Mouse (Mus musculus): ENCODE measurements at regions not wholly inside any gene's neighbourhood (a gene's known extent, or its start where the extent isn't known, plus 50 kb on each side); places are given as distances from the start of the nearest gene placed in this dataset.
"Not testable (repeated sequence)": the region's sequence is repeated elsewhere in the genome, so short reads cannot be mapped to it uniquely, and the experiment has no call there.

DNA sequence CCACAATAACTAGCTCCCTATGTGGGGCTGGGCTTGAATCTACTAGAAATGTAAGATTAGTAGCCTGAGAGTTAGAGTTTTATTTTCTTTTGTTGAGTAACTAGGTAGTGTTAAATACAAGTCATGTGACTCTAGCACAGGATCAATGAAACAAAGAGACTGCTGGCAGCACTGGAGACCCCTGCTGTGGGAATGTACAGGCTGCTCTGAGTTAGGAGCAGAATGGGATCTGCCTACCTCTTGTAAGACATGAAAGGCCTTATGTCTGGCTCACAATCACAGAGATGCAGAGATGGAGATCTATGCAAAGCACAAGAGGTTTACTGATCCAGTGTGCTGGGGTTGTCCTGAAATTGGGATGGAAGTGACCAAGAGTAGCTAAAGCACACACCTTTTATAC lies 193.9 kb upstream of the Kcnmb2 start:
- DNase-seq (ENCODE audit: low spot score): not testable (repeated sequence)

DNA sequence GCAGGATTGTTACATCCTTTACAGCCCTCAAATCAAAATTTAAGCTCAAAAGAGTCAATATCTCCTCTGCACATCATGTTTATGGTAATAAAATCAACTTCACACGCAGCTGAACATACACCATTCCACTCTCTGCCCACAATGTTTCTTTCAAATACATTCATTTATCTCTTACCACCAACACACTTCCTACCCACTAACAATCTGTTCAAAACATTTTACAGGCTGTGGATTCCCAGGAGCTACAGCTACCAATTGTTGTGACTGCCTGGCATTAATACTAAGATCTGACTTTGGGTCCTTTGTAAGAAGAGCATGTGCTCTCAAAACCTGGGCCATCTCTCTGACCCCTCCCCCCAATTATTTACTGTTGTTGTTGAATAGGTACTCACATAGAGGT lies 161.0 kb upstream of the Kcnmb2 start:
- DNase-seq (ENCODE audit: low spot score): no peak

GRCm38 (mm10) chr3:31755881-31756280 lies 146.4 kb upstream of the Kcnmb2 start:
- no peak for DNase-seq (ENCODE audit: low spot score)

DNA sequence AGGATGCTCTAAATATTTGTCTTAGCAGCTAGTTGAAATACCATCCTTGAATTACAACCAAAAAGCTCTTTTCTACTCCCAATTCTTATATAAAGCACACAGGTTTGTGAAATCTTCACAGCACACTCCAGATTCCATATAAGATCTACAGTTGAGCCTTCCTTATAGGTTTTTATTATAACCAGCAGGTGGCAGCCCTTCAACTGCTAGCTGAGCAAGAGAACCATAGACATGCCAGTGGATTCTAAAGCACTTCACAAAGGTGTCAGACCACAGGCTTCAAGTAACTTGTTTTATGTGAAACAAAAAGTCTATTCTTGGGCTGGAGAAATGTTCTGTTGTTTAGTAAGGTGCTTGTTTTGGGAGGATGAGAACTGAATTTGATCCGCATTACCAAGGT lies 133.1 kb upstream of the Kcnmb2 start:
- DNase-seq (ENCODE audit: low spot score): no peak

DNA sequence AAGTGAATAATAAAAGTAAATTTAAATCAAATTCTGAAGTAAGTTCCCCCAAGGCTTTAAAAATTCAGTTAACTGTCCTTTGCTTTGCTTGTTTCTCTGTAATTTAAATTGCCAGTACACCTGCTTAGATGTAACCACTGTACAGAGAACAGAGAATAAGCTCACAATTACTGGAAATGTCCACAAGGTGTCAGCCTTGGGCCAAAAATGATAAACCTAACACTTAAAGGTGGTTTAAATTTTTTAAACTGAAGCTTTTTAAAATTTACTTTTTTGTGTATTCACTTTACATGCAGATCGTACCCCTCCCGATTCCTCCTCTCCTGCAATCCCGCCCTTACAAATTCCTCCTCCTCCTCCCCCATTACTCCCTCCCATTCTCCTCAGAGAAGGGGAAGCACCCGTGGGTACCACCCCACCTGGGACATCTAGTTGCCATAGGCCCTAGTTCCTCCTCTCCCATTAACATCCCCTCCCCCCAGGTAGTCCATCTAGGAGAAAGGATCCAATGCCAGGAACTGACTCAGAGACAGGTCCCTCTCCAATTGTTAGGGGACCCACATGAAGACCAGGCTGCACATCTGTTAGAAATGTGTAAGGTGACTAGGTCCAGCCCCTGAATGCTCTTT lies 111.9 kb upstream of the Kcnmb2 start:
- peak; percentile 45 for DNase-seq (ENCODE audit: low spot score)

GRCm38 (mm10) chr3:31793466-31794040 lies 108.8 kb upstream of the Kcnmb2 start:
- no peak for DNase-seq (ENCODE audit: low spot score)

GRCm38 (mm10) chr3:31796621-31797020 lies 105.7 kb upstream of the Kcnmb2 start:
- DNase-seq (ENCODE audit: low spot score): no peak

DNA sequence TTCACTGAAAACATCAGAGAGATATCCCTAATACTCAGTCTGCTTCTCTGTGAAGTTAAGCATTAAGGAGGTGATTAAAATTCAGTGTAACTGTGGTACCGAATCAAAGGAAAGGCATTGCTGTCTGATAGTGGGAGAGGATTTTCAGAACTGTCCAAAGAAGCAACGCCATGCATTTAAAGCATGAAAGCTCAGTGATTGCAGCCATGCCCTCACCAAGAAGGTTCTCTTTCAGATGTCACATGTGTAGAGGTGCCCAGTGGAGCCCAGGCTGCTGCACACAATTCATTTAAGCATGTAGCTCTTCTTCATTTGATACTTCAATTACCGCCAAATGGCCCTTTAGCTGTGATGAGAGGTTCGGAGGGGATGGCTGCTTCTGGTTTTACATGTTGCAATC lies 103.1 kb upstream of the Kcnmb2 start:
- DNase-seq (ENCODE audit: low spot score): no peak

DNA sequence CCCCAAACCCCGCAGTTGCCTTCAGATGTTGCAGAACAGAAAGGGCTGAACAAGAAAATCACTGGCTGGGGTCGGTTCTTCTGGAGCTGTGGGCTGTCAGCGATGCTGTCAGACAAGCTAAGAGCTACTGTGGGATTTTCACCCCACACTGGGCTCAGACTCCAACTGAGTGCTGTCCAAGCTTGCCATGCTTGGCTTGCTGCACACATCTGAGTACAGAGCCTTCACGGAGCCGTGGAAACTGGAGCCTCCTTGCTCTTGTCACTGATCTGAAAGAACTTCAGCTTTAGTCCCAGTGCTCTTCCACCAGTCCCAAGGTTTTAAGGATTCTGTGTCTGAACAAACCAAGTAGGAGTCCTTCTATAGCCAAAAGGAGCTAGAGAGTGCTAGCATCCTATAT lies 98.3 kb upstream of the Kcnmb2 start:
- no peak for DNase-seq (ENCODE audit: low spot score)

- DNase-seq (ENCODE audit: low spot score): no peak
Observed at GRCm38 (mm10) chr3:31807741-31808140, 94.6 kb upstream of the Kcnmb2 start.

- DNase-seq (ENCODE audit: low spot score): not testable (repeated sequence)
Observed at GRCm38 (mm10) chr3:31809131-31809530, 93.2 kb upstream of the Kcnmb2 start.

DNA sequence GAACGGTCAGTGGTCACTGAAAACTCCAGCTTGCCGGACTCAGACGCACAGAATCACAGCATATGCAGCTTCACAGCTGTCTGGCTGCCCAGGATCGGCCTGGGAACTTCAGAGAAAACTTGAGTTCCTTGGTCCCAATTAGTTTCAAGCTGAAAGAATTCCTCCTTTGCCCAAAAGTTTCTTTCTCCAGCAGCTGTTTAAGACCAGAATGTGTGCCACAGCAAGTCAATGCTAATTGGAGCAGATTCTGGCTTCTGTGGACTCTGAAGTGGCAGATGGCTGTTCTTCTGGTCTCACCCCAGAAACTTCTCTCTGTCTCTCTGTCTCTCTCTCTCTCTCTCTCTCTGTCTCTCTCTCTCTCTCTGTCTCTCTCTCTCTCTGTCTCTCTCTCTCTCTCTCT lies 91.1 kb upstream of the Kcnmb2 start:
- DNase-seq (ENCODE audit: low spot score): no peak

- DNase-seq (ENCODE audit: low spot score): no peak
Observed at GRCm38 (mm10) chr3:31831913-31832312, 70.4 kb upstream of the Kcnmb2 start.

DNA sequence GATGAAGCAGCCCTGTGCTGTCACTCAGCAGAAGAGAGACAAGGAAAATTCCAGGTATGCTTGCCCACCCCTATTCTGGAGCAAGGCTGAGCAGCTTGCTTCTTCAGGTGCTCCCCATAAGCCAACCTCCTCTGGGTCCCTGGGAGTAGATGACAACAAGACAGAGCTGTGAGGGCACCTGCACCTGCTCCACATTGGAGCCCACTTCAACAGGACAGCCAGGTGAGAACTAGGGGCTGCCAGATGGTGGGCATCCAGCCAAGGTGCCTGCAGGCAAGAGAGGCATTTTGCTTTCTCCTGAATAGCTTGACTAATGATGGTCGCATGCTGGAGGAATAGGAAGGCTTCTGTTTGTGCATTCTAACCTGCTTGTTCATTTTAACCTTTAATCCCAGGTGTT lies 61.1 kb upstream of the Kcnmb2 start:
- DNase-seq (ENCODE audit: low spot score): no peak

DNA sequence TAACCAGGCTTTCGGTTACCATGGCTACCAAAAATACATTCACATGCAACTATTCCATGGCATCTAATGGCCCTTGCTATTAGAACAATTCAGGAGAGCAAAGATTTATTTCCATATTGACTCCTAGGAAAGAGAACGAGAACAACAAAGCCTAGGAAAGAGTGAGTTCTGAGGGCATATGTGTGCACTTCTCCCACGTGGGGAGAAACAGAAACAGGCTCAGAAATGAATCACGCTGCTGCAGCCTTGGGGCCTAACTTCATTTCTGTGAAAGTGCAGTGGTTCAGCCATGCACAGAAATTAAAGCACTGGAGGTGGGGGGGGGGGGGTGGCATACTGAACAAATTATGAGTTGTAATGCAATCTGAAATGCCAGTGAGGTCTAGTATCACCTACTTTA lies 55.2 kb upstream of the Kcnmb2 start:
- no peak for DNase-seq (ENCODE audit: low spot score)
